Mouse (Mus musculus) ZHBTc4 (cell line): ENCODE data around the gene Letmd1.
A peak's percentile ranks its signal among the peaks of the same experiment; 100 is the strongest.
"Not testable (repeated sequence)": the region's sequence is repeated elsewhere in the genome, so short reads cannot be mapped to it uniquely, and the experiment has no call there.

Experiments used
- DNase-seq: peaks from one replicate; pipeline ENCODE4 v3.0.0-alpha.2; 2011; ENCODE audit warnings: low read depth, low spot score

Gene Letmd1

GRCm38 (mm10) chr15:100499506-100499905 is 30.7 kb downstream of the Letmd1 start:
- not testable (repeated sequence) for DNase-seq

- no peak for DNase-seq
Observed at GRCm38 (mm10) chr15:100508454-100509167, 39.8 kb downstream of the Letmd1 start.

GRCm38 (mm10) chr15:100510072-100510471 is 41.2 kb downstream of the Letmd1 start:
- DNase-seq: no peak

- DNase-seq: no peak
Observed at GRCm38 (mm10) chr15:100513387-100513786, 44.6 kb downstream of the Letmd1 start.

- DNase-seq: no peak
Observed at GRCm38 (mm10) chr15:100515121-100515520, 46.3 kb downstream of the Letmd1 start.

GRCm38 (mm10) chr15:100520306-100520705 is 51.5 kb downstream of the Letmd1 start:
- DNase-seq: no peak

- peak; percentile 39 for DNase-seq
Observed at GRCm38 (mm10) chr15:100525405-100525804, 56.6 kb downstream of the Letmd1 start.

GRCm38 (mm10) chr15:100527900-100528299 is 59.1 kb downstream of the Letmd1 start:
- DNase-seq: no peak
